Mouse (Mus musculus): ENCODE data around the gene Trim21. TPM values are rescaled to one million over a fixed set of nuclear protein-coding genes. Genes with fewer than 3 reads are reported as not detected.

Gene Trim21
- polyA plus RNA-seq (2016; fragmentation: Nextera tagmentation; extraction: Ambion mirVana): 0.39 and 0.48 TPM in 2 replicates

GRCm38 (mm10) chr7:102564999-102565997 lies at the start of gene Trim21:
Trim21 (minus strand) TSS chr7:102565486.
- Histone ChIP-seq H3K27me3 (ENCODE audit: low read depth, poor library complexity, severe bottlenecking) (no peaks in the 10 kb centered on the region), H3K27ac (peak within 1 kb of the TSS; percentile 77), H3K4me3 (peak within 1 kb of the TSS; percentile 57), H3K36me3 (no peaks in the 10 kb centered on the region), H3K4me1 (peaks cover 12% of the 10 kb centered on the region), H3K9me3 (replicated peaks) (no peaks in the 10 kb centered on the region)
- WGBS: 21% methylated on average over 10 of the region's 10 CpGs
- DNase-seq (ENCODE audit: low spot score): peak; percentile 67

- no peak for DNase-seq (ENCODE audit: low spot score)
- WGBS: 75% methylated on average over 1 of the region's 1 CpGs
- H3K27ac ChIP-seq: no peak within 1 kb of the TSS
- no peak within 1 kb of the TSS for H3K4me3 ChIP-seq
- no peaks in the 10 kb centered on the region for H3K4me1 ChIP-seq
- H3K9me3 ChIP-seq (replicated peaks): no peaks in the 10 kb centered on the region
- H3K27me3 ChIP-seq (ENCODE audit: low read depth, poor library complexity, severe bottlenecking): no peaks in the 10 kb centered on the region
- no peaks in the 10 kb centered on the region for H3K36me3 ChIP-seq
These were observed 32.2 kb upstream of the Trim21 start, which contains the start of gene Olfr552 for GRCm38 (mm10) chr7:102597378-102598031. Olfr552 (plus strand) TSS chr7:102597770.

GRCm38 (mm10) chr7:102591786-102592185 lies 26.5 kb upstream of the Trim21 start, which contains the start of gene Olfr551:
Olfr551 (minus strand) TSS chr7:102591886.
- no peak within 1 kb of the TSS for H3K4me3 ChIP-seq
- no peaks in the 10 kb centered on the region for H3K36me3 ChIP-seq
- no peaks in the 10 kb centered on the region for H3K27me3 ChIP-seq (ENCODE audit: low read depth, poor library complexity, severe bottlenecking)
- H3K4me1 ChIP-seq: no peaks in the 10 kb centered on the region
- no peak for DNase-seq (ENCODE audit: low spot score)
- WGBS: 96% methylated on average over 3 of the region's 3 CpGs
- H3K27ac ChIP-seq: no peak within 1 kb of the TSS
- no peaks in the 10 kb centered on the region for H3K9me3 ChIP-seq (replicated peaks)

- no peak overlapping the region for H3K27ac ChIP-seq
- no peaks in the 10 kb centered on the region for H3K36me3 ChIP-seq
- no peaks in the 10 kb centered on the region for H3K4me1 ChIP-seq
- no peak for DNase-seq (ENCODE audit: low spot score)
- no peak overlapping the region for H3K4me3 ChIP-seq
- no peaks in the 10 kb centered on the region for H3K9me3 ChIP-seq (replicated peaks)
- H3K27me3 ChIP-seq (ENCODE audit: low read depth, poor library complexity, severe bottlenecking): no peaks in the 10 kb centered on the region
- WGBS: 81% methylated on average over 6 of the region's 6 CpGs
These were observed 10.7 kb upstream of the Trim21 start for GRCm38 (mm10) chr7:102575998-102576397.

- Histone ChIP-seq H3K27me3 (ENCODE audit: low read depth, poor library complexity, severe bottlenecking) (no peaks in the 10 kb centered on the region), H3K9me3 (replicated peaks) (no peaks in the 10 kb centered on the region), H3K36me3 (no peaks in the 10 kb centered on the region), H3K4me1 (no peaks in the 10 kb centered on the region), H3K4me3 (no peak overlapping the region), H3K27ac (no peak overlapping the region)
- DNase-seq (ENCODE audit: low spot score): no peak
- 90% methylated on average over 3 of the region's 3 CpGs for WGBS
These were observed 8.0 kb upstream of the Trim21 start for GRCm38 (mm10) chr7:102573174-102573830.

GRCm38 (mm10) chr7:102571142-102571541 lies 5.9 kb upstream of the Trim21 start, which contains the start of gene Olfr550:
Olfr550 (plus strand) TSS chr7:102571442.
- Histone ChIP-seq H3K27me3 (ENCODE audit: low read depth, poor library complexity, severe bottlenecking) (no peaks in the 10 kb centered on the region), H3K9me3 (replicated peaks) (no peaks in the 10 kb centered on the region), H3K27ac (no peak within 1 kb of the TSS), H3K36me3 (no peaks in the 10 kb centered on the region), H3K4me3 (no peak within 1 kb of the TSS), H3K4me1 (no peaks in the 10 kb centered on the region)
- WGBS: 94% methylated on average over 8 of the region's 8 CpGs
- no peak for DNase-seq (ENCODE audit: low spot score)

GRCm38 (mm10) chr7:102566219-102566618 lies 933 bp upstream of the Trim21 start:
- Histone ChIP-seq H3K36me3 (no peaks in the 10 kb centered on the region), H3K4me1 (peaks cover 12% of the 10 kb centered on the region), H3K9me3 (replicated peaks) (no peaks in the 10 kb centered on the region), H3K27me3 (ENCODE audit: low read depth, poor library complexity, severe bottlenecking) (no peaks in the 10 kb centered on the region), H3K27ac (no peak overlapping the region), H3K4me3 (no peak overlapping the region)
- WGBS: 91% methylated on average over 4 of the region's 4 CpGs
- no peak for DNase-seq (ENCODE audit: low spot score)

GRCm38 (mm10) chr7:102553279-102553678 lies 12.0 kb downstream of the Trim21 start:
- WGBS: 86% methylated on average over 3 of the region's 3 CpGs
- Histone ChIP-seq H3K27me3 (ENCODE audit: low read depth, poor library complexity, severe bottlenecking) (no peaks in the 10 kb centered on the region), H3K27ac (no peak overlapping the region), H3K4me1 (no peaks in the 10 kb centered on the region), H3K9me3 (replicated peaks) (no peaks in the 10 kb centered on the region), H3K36me3 (no peaks in the 10 kb centered on the region), H3K4me3 (no peak overlapping the region)
- no peak for DNase-seq (ENCODE audit: low spot score)

- DNase-seq (ENCODE audit: low spot score): no peak
- H3K4me3 ChIP-seq: no peak within 1 kb of the TSS
- WGBS: 94% methylated on average over 3 of the region's 3 CpGs
- no peak within 1 kb of the TSS for H3K27ac ChIP-seq
- no peaks in the 10 kb centered on the region for H3K4me1 ChIP-seq
- no peaks in the 10 kb centered on the region for H3K27me3 ChIP-seq (ENCODE audit: low read depth, poor library complexity, severe bottlenecking)
- H3K9me3 ChIP-seq (replicated peaks): no peaks in the 10 kb centered on the region
- H3K36me3 ChIP-seq: no peaks in the 10 kb centered on the region
These were observed 15.7 kb downstream of the Trim21 start, which contains the start of gene Olfr549 for GRCm38 (mm10) chr7:102549570-102549969. Olfr549 (plus strand) TSS chr7:102549870.

GRCm38 (mm10) chr7:102541251-102541650 lies 24.0 kb downstream of the Trim21 start:
- Histone ChIP-seq H3K27me3 (ENCODE audit: low read depth, poor library complexity, severe bottlenecking) (no peaks in the 10 kb centered on the region), H3K36me3 (no peaks in the 10 kb centered on the region), H3K9me3 (replicated peaks) (no peaks in the 10 kb centered on the region), H3K27ac (no peak overlapping the region), H3K4me3 (no peak overlapping the region), H3K4me1 (no peaks in the 10 kb centered on the region)
- 66% methylated on average over 3 of the region's 3 CpGs for WGBS
- DNase-seq (ENCODE audit: low spot score): no peak

GRCm38 (mm10) chr7:102540596-102540995 lies 24.7 kb downstream of the Trim21 start, which contains the start of gene Olfr548-ps1:
Olfr548-ps1 (plus strand) TSS chr7:102540896.
- no peak for DNase-seq (ENCODE audit: low spot score)
- 81% methylated on average over 2 of the region's 2 CpGs for WGBS
- Histone ChIP-seq H3K27ac (no peak within 1 kb of the TSS), H3K4me1 (no peaks in the 10 kb centered on the region), H3K9me3 (replicated peaks) (no peaks in the 10 kb centered on the region), H3K36me3 (no peaks in the 10 kb centered on the region), H3K4me3 (no peak within 1 kb of the TSS), H3K27me3 (ENCODE audit: low read depth, poor library complexity, severe bottlenecking) (no peaks in the 10 kb centered on the region)

GRCm38 (mm10) chr7:102534449-102534848 lies 30.8 kb downstream of the Trim21 start, which contains the start of gene Olfr547:
Olfr547 (plus strand) TSS chr7:102534749.
- no peak within 1 kb of the TSS for H3K4me3 ChIP-seq
- no peak for DNase-seq (ENCODE audit: low spot score)
- no peak within 1 kb of the TSS for H3K27ac ChIP-seq
- WGBS: 81% methylated on average over 1 of the region's 1 CpGs
- H3K4me1 ChIP-seq: no peaks in the 10 kb centered on the region
- no peaks in the 10 kb centered on the region for H3K9me3 ChIP-seq (replicated peaks)
- no peaks in the 10 kb centered on the region for H3K27me3 ChIP-seq (ENCODE audit: low read depth, poor library complexity, severe bottlenecking)
- no peaks in the 10 kb centered on the region for H3K36me3 ChIP-seq
